Mouse (Mus musculus): ENCODE data around the gene Sh3bp4. TPM values are rescaled to one million over a fixed set of nuclear protein-coding genes. Genes with fewer than 3 reads are reported as not detected.

Gene Sh3bp4
- polyA plus RNA-seq, 1 experiment from 2014 or later, result 21.8 TPM

GRCm38 (mm10) chr1:89088144-89088543 lies 17.9 kb downstream of the Sh3bp4 start:
- no peak overlapping the region for H3K4me2 ChIP-seq (replicated peaks)
- H3K9ac ChIP-seq, result no peak overlapping the region
- H3K27me3 ChIP-seq, result no peaks in the 10 kb centered on the region
- ATAC-seq (ENCODE audit: low FRiP score, low read depth), result no peak
- H3K36me3 ChIP-seq, result no peaks in the 10 kb centered on the region; the same call in 1 of the 2 replicates
- no peak overlapping the region for H3K27ac ChIP-seq
- no peaks in the 10 kb centered on the region for H3K9me3 ChIP-seq
- H3K4me1 ChIP-seq, result peaks cover 63% of the 10 kb centered on the region
- 35% methylated on average over 10 of the region's 10 CpGs for WGBS
- no peak overlapping the region for H3K4me3 ChIP-seq

GRCm38 (mm10) chr1:89088748-89089288 lies 18.6 kb downstream of the Sh3bp4 start:
- Histone ChIP-seq H3K36me3 (no peaks in the 10 kb centered on the region; the same call in 1 of the 2 replicates), H3K9me3 (no peaks in the 10 kb centered on the region), H3K9ac (no peak overlapping the region), H3K4me2 (replicated peaks) (no peak overlapping the region), H3K27ac (no peak overlapping the region), H3K27me3 (no peaks in the 10 kb centered on the region), H3K4me1 (peaks cover 69% of the 10 kb centered on the region), H3K4me3 (no peak overlapping the region)
- no peak for ATAC-seq (ENCODE audit: low FRiP score, low read depth)
- WGBS, result 60% methylated on average over 3 of the region's 3 CpGs

GRCm38 (mm10) chr1:89089821-89090600 lies 19.8 kb downstream of the Sh3bp4 start:
- Histone ChIP-seq H3K9me3 (no peaks in the 10 kb centered on the region), H3K4me3 (no peak overlapping the region), H3K27me3 (no peaks in the 10 kb centered on the region), H3K4me2 (replicated peaks) (no peak overlapping the region), H3K4me1 (peaks cover 81% of the 10 kb centered on the region), H3K9ac (no peak overlapping the region), H3K27ac (peak overlapping the region; percentile 48), H3K36me3 (no peaks in the 10 kb centered on the region)
- no peak for ATAC-seq (ENCODE audit: low FRiP score, low read depth)
- WGBS, result 82% methylated on average over 21 of the region's 21 CpGs

DNA sequence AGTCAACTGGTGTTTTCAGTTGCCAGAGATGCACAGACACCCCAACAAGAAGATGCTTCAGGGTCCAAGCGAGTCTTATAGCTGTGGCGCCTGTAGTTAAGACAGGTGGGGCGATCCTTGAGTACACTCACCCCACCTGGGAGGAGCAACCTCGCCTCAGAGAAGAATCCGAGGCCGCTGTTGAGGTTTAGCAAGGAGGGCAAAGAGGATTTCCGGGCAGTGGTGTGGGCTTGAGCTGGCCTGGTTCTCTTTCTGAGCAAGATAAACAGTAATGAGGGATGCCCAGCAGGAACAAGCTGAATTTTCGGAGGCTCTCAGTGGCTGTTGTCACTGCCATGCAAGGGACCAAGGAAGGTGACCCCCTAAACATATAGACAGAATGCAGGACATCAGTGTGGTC lies 20.5 kb downstream of the Sh3bp4 start:
- no peak for ATAC-seq (ENCODE audit: low FRiP score, low read depth)
- WGBS, result 82% methylated on average over 8 of the region's 8 CpGs

GRCm38 (mm10) chr1:89092019-89092418 lies 21.8 kb downstream of the Sh3bp4 start:
- H3K4me1 ChIP-seq, result peaks cover 81% of the 10 kb centered on the region
- 0 out of 2 replicates have a peak overlapping the region, but pooled peaks have one; percentile 54 for H3K9ac ChIP-seq

More for the DNA sequence above, 20.5 kb downstream of the Sh3bp4 start:
- Histone ChIP-seq H3K36me3 (no peaks in the 10 kb centered on the region), H3K4me2 (replicated peaks) (no peak overlapping the region), H3K27ac (peak overlapping the region; percentile 48; the same call in 1 of the 2 replicates), H3K9me3 (no peaks in the 10 kb centered on the region), H3K4me1 (peaks cover 85% of the 10 kb centered on the region), H3K4me3 (no peak overlapping the region), H3K27me3 (no peaks in the 10 kb centered on the region), H3K9ac (no peak overlapping the region)

DNA sequence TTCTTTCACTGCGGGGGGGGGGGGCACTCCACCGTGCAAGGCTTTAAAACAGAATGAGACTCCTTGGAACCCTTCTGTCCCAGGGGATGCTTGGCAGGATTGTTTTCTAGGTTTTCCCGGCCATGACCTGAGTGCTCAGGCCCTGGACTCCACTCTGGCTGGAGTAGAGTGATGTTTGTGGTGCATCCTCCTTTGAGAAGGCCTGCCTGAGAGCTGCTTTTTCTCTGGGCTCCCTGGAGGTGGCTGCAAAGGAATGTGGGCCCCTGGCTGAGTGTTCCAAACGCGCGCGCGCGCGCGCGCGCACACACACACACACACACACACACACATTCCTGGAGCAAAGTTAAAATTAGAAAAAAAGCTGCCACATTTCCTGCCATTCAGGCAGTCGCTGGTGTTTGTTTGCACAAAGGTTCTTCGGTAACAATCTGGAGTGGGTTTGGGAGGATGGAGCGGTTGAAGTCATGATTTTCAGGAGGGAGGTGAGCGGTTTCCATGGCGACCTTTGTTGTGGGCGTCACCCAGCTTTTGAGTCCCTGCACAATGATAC lies 22.3 kb downstream of the Sh3bp4 start:
- WGBS, result 10% methylated on average over 19 of the region's 19 CpGs
- Histone ChIP-seq H3K36me3 (no peaks in the 10 kb centered on the region), H3K4me2 (replicated peaks) (peak overlapping the region; percentile 54), H3K27ac (peak overlapping the region; percentile 89), H3K27me3 (no peaks in the 10 kb centered on the region; the same call in 1 of the 2 replicates), H3K9me3 (no peaks in the 10 kb centered on the region), H3K4me1 (peaks cover 78% of the 10 kb centered on the region), H3K9ac (peak overlapping the region; percentile 54; the same call in 1 of the 2 replicates), H3K4me3 (peak overlapping the region; percentile 23)
- ATAC-seq (ENCODE audit: low FRiP score, low read depth), result peak; percentile 52; the same call in 1 of the 2 replicates

More at GRCm38 (mm10) chr1:89092019-89092418, 21.8 kb downstream of the Sh3bp4 start:
- Histone ChIP-seq H3K27ac (peak overlapping the region; percentile 89), H3K4me3 (no peak overlapping the region; the same call in 1 of the 2 replicates), H3K27me3 (no peaks in the 10 kb centered on the region; the same call in 1 of the 2 replicates), H3K36me3 (no peaks in the 10 kb centered on the region), H3K4me2 (replicated peaks) (peak overlapping the region; percentile 54), H3K9me3 (no peaks in the 10 kb centered on the region)
- ATAC-seq (ENCODE audit: low FRiP score, low read depth), result 0 out of 2 replicates have a peak, but pooled peaks have one; percentile 16
- 33% methylated on average over 5 of the region's 5 CpGs for WGBS

DNA sequence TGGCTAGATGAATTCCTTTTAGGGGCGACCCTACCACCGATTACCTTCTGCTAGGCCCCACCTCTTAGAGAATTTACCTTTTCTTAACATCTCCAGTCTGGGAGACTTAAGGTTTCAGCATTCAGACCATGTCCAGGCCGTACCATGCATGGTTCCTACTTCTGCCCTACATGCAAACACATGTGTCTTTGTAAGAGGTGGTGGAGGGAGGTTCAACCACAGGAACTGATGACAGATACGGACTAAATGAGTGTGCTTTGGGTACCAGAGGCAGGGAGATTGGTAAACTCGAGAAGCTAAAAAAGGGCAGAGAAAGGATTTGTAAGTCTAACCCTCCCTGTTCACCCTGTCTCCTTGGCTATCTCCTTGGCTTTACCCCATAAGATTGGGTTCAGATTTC lies 23.5 kb downstream of the Sh3bp4 start:
- no peaks in the 10 kb centered on the region; the same call in 1 of the 2 replicates for H3K27me3 ChIP-seq

DNA sequence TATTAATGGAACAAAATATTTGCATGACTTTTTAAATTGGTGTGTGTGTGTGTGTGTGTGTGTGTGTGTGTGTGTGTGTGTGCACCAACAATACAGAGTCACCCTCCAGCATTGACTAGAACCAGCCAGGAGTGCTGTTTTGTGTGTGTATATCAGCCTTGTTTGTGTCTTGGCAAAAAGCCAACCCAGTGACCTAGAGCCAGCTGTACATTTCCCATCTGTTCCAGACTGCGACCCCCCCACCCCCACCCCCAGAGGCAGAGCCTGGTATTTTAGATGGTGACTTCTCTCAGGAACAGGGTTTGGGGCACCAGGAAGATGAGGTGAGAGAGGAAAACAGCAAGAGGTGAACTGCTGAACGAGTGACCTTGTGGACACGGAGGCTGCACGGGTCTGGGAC lies 24.2 kb downstream of the Sh3bp4 start:
- Histone ChIP-seq H3K36me3 (no peaks in the 10 kb centered on the region), H3K27ac (no peak overlapping the region), H3K4me3 (no peak overlapping the region), H3K27me3 (no peaks in the 10 kb centered on the region; the same call in 1 of the 2 replicates), H3K4me1 (peaks cover 59% of the 10 kb centered on the region), H3K4me2 (replicated peaks) (no peak overlapping the region), H3K9ac (no peak overlapping the region), H3K9me3 (no peaks in the 10 kb centered on the region)
- ATAC-seq (ENCODE audit: low FRiP score, low read depth), result no peak
- 48% methylated on average over 4 of the region's 4 CpGs for WGBS

More for the DNA sequence above, 23.5 kb downstream of the Sh3bp4 start:
- Histone ChIP-seq H3K9me3 (no peaks in the 10 kb centered on the region), H3K36me3 (no peaks in the 10 kb centered on the region), H3K4me2 (replicated peaks) (no peak overlapping the region), H3K4me3 (no peak overlapping the region), H3K9ac (no peak overlapping the region), H3K4me1 (peaks cover 66% of the 10 kb centered on the region), H3K27ac (no peak overlapping the region)
- no peak for ATAC-seq (ENCODE audit: low FRiP score, low read depth)
- 75% methylated on average over 5 of the region's 5 CpGs for WGBS

DNA sequence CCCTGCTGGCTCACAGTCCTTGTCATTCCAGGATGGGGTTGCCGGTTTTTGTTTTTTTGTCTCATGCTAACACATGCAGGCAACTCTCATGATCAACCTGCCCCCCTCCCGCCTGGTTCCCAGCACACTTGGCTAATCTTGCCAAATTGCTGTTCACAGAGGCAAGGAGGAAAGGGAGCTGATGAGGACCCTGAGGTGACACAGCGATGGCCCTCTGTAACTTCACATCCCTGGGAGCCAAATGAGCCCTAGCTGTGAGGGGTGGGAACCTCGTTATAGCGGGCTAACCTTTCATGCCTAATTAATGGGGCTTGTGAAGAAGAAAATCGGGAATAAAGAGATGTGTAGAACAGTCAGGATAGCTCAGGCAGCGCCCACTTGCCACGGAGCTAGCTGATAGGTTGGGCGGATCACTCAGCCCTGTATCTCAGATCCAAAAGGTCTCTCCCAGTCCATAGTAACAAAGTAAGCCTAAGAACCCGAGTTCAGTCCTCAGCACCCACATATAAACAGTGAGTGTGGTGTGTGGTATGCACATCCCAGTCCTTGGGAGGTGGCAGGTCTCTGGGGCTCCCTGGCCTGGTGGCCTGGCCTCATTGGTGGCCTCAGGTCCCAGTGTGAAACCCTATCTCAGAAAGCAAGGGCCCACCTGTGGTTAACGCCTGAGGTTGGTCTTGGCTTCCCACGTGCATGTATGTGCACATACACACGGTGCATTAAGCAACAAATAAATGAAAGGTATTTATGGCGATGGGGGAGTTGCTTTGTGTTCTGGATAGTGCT lies 25.6 kb downstream of the Sh3bp4 start:
- no peaks in the 10 kb centered on the region for H3K9me3 ChIP-seq
- no peak overlapping the region; the same call in 1 of the 2 replicates for H3K27ac ChIP-seq
- H3K4me2 ChIP-seq (replicated peaks), result peak overlapping the region; percentile 46; the same call in 1 of the 2 replicates
- no peak overlapping the region for H3K9ac ChIP-seq
- H3K4me1 ChIP-seq, result peaks cover 50% of the 10 kb centered on the region
- 0 out of 2 replicates have a peak, but pooled peaks have one; percentile 10 for ATAC-seq (ENCODE audit: low FRiP score, low read depth)
- no peak overlapping the region for H3K4me3 ChIP-seq
- H3K27me3 ChIP-seq, result no peaks in the 10 kb centered on the region; the same call in 1 of the 2 replicates
- WGBS, result 23% methylated on average over 14 of the region's 14 CpGs
- no peaks in the 10 kb centered on the region for H3K36me3 ChIP-seq

DNA sequence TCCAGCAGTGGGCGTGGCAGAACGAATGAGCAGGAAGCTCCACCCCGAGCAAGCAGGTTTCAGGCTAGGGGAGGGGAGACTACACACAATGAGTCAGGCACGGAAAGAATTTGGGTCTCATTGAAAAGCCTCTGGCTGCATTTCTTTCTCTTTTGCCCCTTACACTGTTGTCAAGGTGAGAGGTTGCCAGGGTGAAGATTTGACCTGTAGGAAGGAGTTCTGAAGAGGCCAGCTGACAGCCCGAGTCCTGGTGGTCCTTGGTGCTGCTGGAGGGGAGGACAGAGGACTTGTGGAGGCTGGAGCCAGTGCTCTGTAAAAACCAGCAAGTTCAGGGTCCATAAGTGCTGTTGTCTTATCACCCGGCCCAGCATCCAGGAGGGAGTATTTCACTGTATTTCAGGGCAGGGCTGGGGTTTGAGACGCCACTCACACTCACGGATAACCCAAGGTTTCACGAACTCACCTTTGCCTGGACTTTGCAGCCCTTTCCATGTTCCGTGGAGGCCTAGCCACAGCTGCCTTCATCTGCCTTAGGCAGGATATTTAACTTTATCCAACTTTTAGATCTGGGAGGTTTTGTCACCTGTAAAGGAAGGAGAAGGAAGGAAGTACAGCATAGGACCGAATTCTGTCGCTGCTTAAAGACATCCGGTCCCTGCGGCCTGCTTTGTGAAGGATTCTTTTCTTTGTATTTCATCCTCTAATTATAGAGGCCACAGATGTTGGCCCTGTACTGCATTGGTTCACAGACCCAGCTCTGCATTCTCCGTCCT lies 32.2 kb downstream of the Sh3bp4 start:
- H3K27ac ChIP-seq, result peak overlapping the region; percentile 22; the same call in 1 of the 2 replicates
- no peaks in the 10 kb centered on the region for H3K36me3 ChIP-seq
- no peak overlapping the region for H3K9ac ChIP-seq
- peaks cover 52% of the 10 kb centered on the region for H3K4me1 ChIP-seq
- 52% methylated on average over 15 of the region's 15 CpGs for WGBS
- no peak overlapping the region for H3K4me2 ChIP-seq (replicated peaks)
- no peaks in the 10 kb centered on the region for H3K27me3 ChIP-seq
- no peak for ATAC-seq (ENCODE audit: low FRiP score, low read depth)
- no peak overlapping the region for H3K4me3 ChIP-seq
- no peaks in the 10 kb centered on the region for H3K9me3 ChIP-seq

DNA sequence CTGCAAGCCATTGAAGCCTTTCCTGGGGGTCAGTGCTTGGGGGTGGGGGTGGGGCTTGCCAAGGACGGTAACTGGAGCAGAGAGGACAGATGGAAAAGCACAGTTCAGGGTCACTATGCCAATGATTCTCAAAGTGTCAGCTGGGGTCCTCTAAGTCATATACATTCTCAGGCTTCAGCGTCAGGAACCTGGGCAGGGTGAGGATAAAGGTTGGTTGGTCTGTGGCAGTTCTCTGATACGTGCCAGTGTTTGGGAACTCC lies 32.7 kb downstream of the Sh3bp4 start:
- H3K36me3 ChIP-seq, result no peaks in the 10 kb centered on the region
- H3K4me2 ChIP-seq (replicated peaks), result no peak overlapping the region
- H3K4me3 ChIP-seq, result no peak overlapping the region
- peak overlapping the region; percentile 22; the same call in 1 of the 2 replicates for H3K27ac ChIP-seq
- peaks cover 57% of the 10 kb centered on the region for H3K4me1 ChIP-seq
- no peak for ATAC-seq (ENCODE audit: low FRiP score, low read depth)
- no peaks in the 10 kb centered on the region for H3K27me3 ChIP-seq
- no peaks in the 10 kb centered on the region for H3K9me3 ChIP-seq
- no peak overlapping the region for H3K9ac ChIP-seq
- WGBS, result 50% methylated on average over 3 of the region's 3 CpGs

Data from limb, embryonic 13.5 days (tissue).